Mouse (Mus musculus): Measurements from ENCODE around the gene Hnrnpm. TPM values are rescaled to one million over a fixed set of nuclear protein-coding genes. Genes with fewer than 3 reads are reported as not detected.
A peak's percentile ranks its signal among the peaks of the same experiment; 100 is the strongest.

Hnrnpm gene
- total and polyA plus RNA-seq, 3 experiments, result 174 to 756 (median 207) TPM

GRCm38 (mm10) chr17:33719736-33720378 lies 33.2 kb upstream of the Hnrnpm start:
- in situ Hi-C loops (cut with MboI; ENCODE audit: low pct_ligation_motif_present, low pct_unique_long_range_greater_than_20kb, low sequenced_read_pairs), result no loop called here
- dilution Hi-C loops (cut with MboI; ENCODE audit: extremely low pct_ligation_motif_present, extremely low pct_unique_long_range_greater_than_20kb, low sequenced_read_pairs), result no loop called here

GRCm38 (mm10) chr17:33718944-33719725 lies 32.5 kb upstream of the Hnrnpm start:
- H3K4me1 ChIP-seq (ENCODE audit: control insufficient read depth in 1 of 2, insufficient read depth in 2 of 2), result peaks cover 0 to 8% of the 10 kb centered on the region in 2 experiments; a peak in 1 of 4 replicates
- H3K4me2 ChIP-seq (ENCODE audit: insufficient read depth, low read depth, poor library complexity, severe bottlenecking), result no peak overlapping the region
- dilution Hi-C loops (cut with MboI; ENCODE audit: extremely low pct_ligation_motif_present, extremely low pct_unique_long_range_greater_than_20kb, low sequenced_read_pairs) (no loop called here), in situ Hi-C loops (cut with MboI; ENCODE audit: low pct_ligation_motif_present, low pct_unique_long_range_greater_than_20kb, low sequenced_read_pairs) (no loop called here)
- no peak overlapping the region for H3K9ac ChIP-seq (ENCODE audit: insufficient read depth, low read depth)
- H3K27ac ChIP-seq (ENCODE audit: insufficient read depth, low read depth), result no peak overlapping the region
- H3K4me3 ChIP-seq (replicated peaks in 1 of 3; ENCODE audit: low read depth in 2 of 3, low read length in 2 of 3, poor library complexity in 1 of 3), result peak overlapping the region in 1 of 3 experiments; percentile 81
- H3K27me3 ChIP-seq (replicated peaks), result no peaks in the 10 kb centered on the region
- TF ChIP-seq POLR2AphosphoS2 (IDR thresholded peaks at IDR 0.05; ENCODE audit: low read depth, low read length) (no peak), PAX5 (IDR thresholded peaks at IDR 0.05; ENCODE audit: low read length) (no peak), ETS1 (conservative IDR thresholded peaks at IDR 0.05; ENCODE audit: low read depth, low read length) (no peak), ZNF384 (IDR thresholded peaks at IDR 0.05; ENCODE audit: low read depth, low read length) (no peak), NELFE (IDR thresholded peaks at IDR 0.05; ENCODE audit: low read depth, low read length) (no peak), MYC (IDR thresholded peaks at IDR 0.05; ENCODE audit: low read depth, low read length) (no peak), CHD2 (IDR thresholded peaks at IDR 0.05; ENCODE audit: low read length) (no peak), GABPA (IDR thresholded peaks at IDR 0.05; ENCODE audit: insufficient replicate concordance, low read depth, low read length) (no peak), RAD21 (IDR thresholded peaks at IDR 0.05; ENCODE audit: low read depth, low read length) (no peak)
- H3K79me2 ChIP-seq (replicated peaks; ENCODE audit: control insufficient read depth, extremely low read depth, insufficient read depth, poor library complexity, severe bottlenecking), result no peaks in the 10 kb centered on the region
- H3K36me3 ChIP-seq (replicated peaks in 1 of 2; ENCODE audit: control insufficient read depth in 1 of 2, insufficient read depth in 1 of 2, low read length in 1 of 2), result peaks cover 0 to 2% of the 10 kb centered on the region in 2 experiments
- no peaks in the 10 kb centered on the region for H3K9me3 ChIP-seq (replicated peaks; ENCODE audit: low read length)
- DNase-seq (ENCODE audit: extremely low read depth), result no peak

More at GRCm38 (mm10) chr17:33719736-33720378, 33.2 kb upstream of the Hnrnpm start:
- H3K9me3 ChIP-seq (replicated peaks; ENCODE audit: low read length), result no peaks in the 10 kb centered on the region
- H3K4me1 ChIP-seq (ENCODE audit: control insufficient read depth in 1 of 2, insufficient read depth in 2 of 2), result peaks cover 0 to 8% of the 10 kb centered on the region in 2 experiments; a peak in 1 of 4 replicates
- DNase-seq (ENCODE audit: extremely low read depth), result no peak
- H3K9ac ChIP-seq (ENCODE audit: insufficient read depth, low read depth), result no peak overlapping the region
- no peak overlapping the region for H3K27ac ChIP-seq (ENCODE audit: insufficient read depth, low read depth)
- TF ChIP-seq MXI1 (IDR thresholded peaks at IDR 0.05; ENCODE audit: low read depth, low read length) (no peak), KAT2A (IDR thresholded peaks at IDR 0.05; ENCODE audit: insufficient replicate concordance, low read length) (no peak)
- H3K36me3 ChIP-seq (replicated peaks in 1 of 2; ENCODE audit: control insufficient read depth in 1 of 2, insufficient read depth in 1 of 2, low read length in 1 of 2), result peaks cover 0 to 2% of the 10 kb centered on the region in 2 experiments
- no peak overlapping the region for H3K4me2 ChIP-seq (ENCODE audit: insufficient read depth, low read depth, poor library complexity, severe bottlenecking)
- H3K79me2 ChIP-seq (replicated peaks; ENCODE audit: control insufficient read depth, extremely low read depth, insufficient read depth, poor library complexity, severe bottlenecking), result no peaks in the 10 kb centered on the region
- no peaks in the 10 kb centered on the region for H3K27me3 ChIP-seq (replicated peaks)
- H3K4me3 ChIP-seq (replicated peaks in 1 of 3; ENCODE audit: low read depth in 2 of 3, low read length in 2 of 3, poor library complexity in 1 of 3), result no peak overlapping the region
